Mouse (Mus musculus) Patski (cell line): ENCODE results near the gene Hbs1l. TPM values are rescaled to one million over a fixed set of nuclear protein-coding genes. Genes with fewer than 3 reads are reported as not detected.

Experiments
- ATAC-seq: fragments of 100-300 bp; one replicate; pipeline ENCODE4 v1.8.0; 2021
- CTCF ChIA-PET: fragments of 350-600 bp; sonication (Branson Sonifier 250); formaldehyde crosslinking; loops from one replicate; lab custom pipeline; 2022; ENCODE audit warnings: inconsistent platforms; lab: Charles Lee
- POLR2A ChIA-PET: fragments of 350-600 bp; sonication (Branson Sonifier 250); formaldehyde crosslinking; loops from one replicate; lab custom pipeline; 2022; ENCODE audit warnings: antibody characterized with exemption, inconsistent platforms; lab: Charles Lee
- DNase-seq: peaks from one replicate; pipeline ENCODE4 v3.0.0-alpha.2; 2011; ENCODE audit warnings: low read depth, low spot score
- H3K27me3 ChIP-seq: fragments of 371-371 bp; one replicate; pipeline ENCODE4 v1.5.1; 2021
- CTCF ChIP-seq: fragments of 100-300 bp; IDR thresholded peaks from one replicate; pipeline ENCODE4 v1.5.1; 2021
- in situ Hi-C: fragments of 300-500 bp; cut with MboI; formaldehyde crosslinking; loops from 3 replicates; pipeline ENCODE4 v1.11.1; 2018; ENCODE audit warnings: low pct_unique_long_range_greater_than_20kb, mixed read lengths
- polyA plus RNA-seq: library from polyadenylated mRNA; unstranded; gene quantifications from one replicate; pipeline ENCODE4 v1.2.3, GENCODE M21; 2021

The Hbs1l gene
- polyA plus RNA-seq, 1 experiment from 2014 or later = 64.6 TPM

- in situ Hi-C loops = no loop called here
- H3K27me3 ChIP-seq = peaks cover 34% of the 10 kb centered on the region
- POLR2A ChIA-PET = no interaction called here
- DNase-seq = no peak
- CTCF ChIA-PET = no interaction called here
- no peak for ATAC-seq
- no peak for TF ChIP-seq CTCF
Observed at GRCm38 (mm10) chr10:21269920-21270319, 25.9 kb upstream of the Hbs1l start.

GRCm38 (mm10) chr10:21270905-21271304 lies 24.9 kb upstream of the Hbs1l start:
- ChIA-PET POLR2A (no interaction called here), CTCF (no interaction called here)
- in situ Hi-C loops = no loop called here
- TF ChIP-seq CTCF = no peak
- ATAC-seq (no peak), DNase-seq (no peak)
- H3K27me3 ChIP-seq = peaks cover 31% of the 10 kb centered on the region

GRCm38 (mm10) chr10:21271310-21271709 lies 24.5 kb upstream of the Hbs1l start:
- no peak for DNase-seq
- in situ Hi-C loops = no loop called here
- peaks cover 29% of the 10 kb centered on the region for H3K27me3 ChIP-seq
- ChIA-PET CTCF (no interaction called here), POLR2A (no interaction called here)
- no peak for ATAC-seq
- no peak for TF ChIP-seq CTCF

GRCm38 (mm10) chr10:21271785-21272184 lies 24.0 kb upstream of the Hbs1l start:
- TF ChIP-seq CTCF = no peak
- ChIA-PET POLR2A (no interaction called here), CTCF (no interaction called here)
- ATAC-seq (no peak), DNase-seq (no peak)
- peaks cover 28% of the 10 kb centered on the region for H3K27me3 ChIP-seq
- in situ Hi-C loops = no loop called here

- TF ChIP-seq CTCF = no peak
- ATAC-seq (no peak), DNase-seq (no peak)
- ChIA-PET POLR2A (no interaction called here), CTCF (interaction anchor here (1.4 kb wide), 1 partner anchor 8 kb away, joined by 3 read pairs; the partner anchor contains the start of gene Hbs1l)
- in situ Hi-C loops = no loop called here
- peaks cover 6% of the 10 kb centered on the region for H3K27me3 ChIP-seq
Observed at GRCm38 (mm10) chr10:21287243-21288127, 8.3 kb upstream of the Hbs1l start.

- CTCF ChIA-PET = no interaction called here
- peaks cover 6% of the 10 kb centered on the region for H3K27me3 ChIP-seq
- no peak for DNase-seq
- POLR2A ChIA-PET = no interaction called here
- in situ Hi-C loops = no loop called here
- TF ChIP-seq CTCF = no peak
- no peak for ATAC-seq
Observed at GRCm38 (mm10) chr10:21291228-21291627, 4.6 kb upstream of the Hbs1l start.

GRCm38 (mm10) chr10:21294217-21294616 lies 1.6 kb upstream of the Hbs1l start:
- no peak for DNase-seq
- CTCF ChIA-PET = no interaction called here
- no peak for TF ChIP-seq CTCF
- H3K27me3 ChIP-seq = no peaks in the 10 kb centered on the region
- in situ Hi-C loops = no loop called here
- no peak for ATAC-seq
- POLR2A ChIA-PET = no interaction called here

GRCm38 (mm10) chr10:21295397-21295758 lies 401 bp upstream of the Hbs1l start:
- ATAC-seq (no peak), DNase-seq (no peak)
- no peak for TF ChIP-seq CTCF
- CTCF ChIA-PET = interaction anchor here (1.1 kb wide), 2 partner anchors 8 to 37 kb away, joined by 3 read pairs; no protein-coding TSS in a partner anchor
- POLR2A ChIA-PET = no interaction called here
- no peaks in the 10 kb centered on the region for H3K27me3 ChIP-seq
- in situ Hi-C loops = no loop called here

- TF ChIP-seq CTCF = no peak
- in situ Hi-C loops = no loop called here
- H3K27me3 ChIP-seq = no peaks in the 10 kb centered on the region
- DNase-seq (no peak), ATAC-seq (no peak)
- ChIA-PET CTCF (no interaction called here), POLR2A (no interaction called here)
Observed at GRCm38 (mm10) chr10:21298972-21299371, 3.2 kb downstream of the Hbs1l start.

- DNase-seq = no peak
- ChIA-PET POLR2A (no interaction called here), CTCF (no interaction called here)
- in situ Hi-C loops = no loop called here
- TF ChIP-seq CTCF = no peak
- ATAC-seq = no peak
- no peaks in the 10 kb centered on the region for H3K27me3 ChIP-seq
Observed at GRCm38 (mm10) chr10:21301822-21302221, 6.0 kb downstream of the Hbs1l start.
